Mouse (Mus musculus) limb, embryonic 14.5 days (tissue): ENCODE results near the gene Prss2. TPM values are rescaled to one million over a fixed set of nuclear protein-coding genes. Genes with fewer than 3 reads are reported as not detected.
"Not testable (repeated sequence)": the region's sequence is repeated elsewhere in the genome, so short reads cannot be mapped to it uniquely, and the experiment has no call there.

Source experiments
- ATAC-seq: fragments of 200-750 bp; cut with Nextera tagmentation; 2 replicates; pipeline ENCODE4 v1.8.0; 2017; ENCODE audit warnings: low read depth, moderate number of reproducible peaks, moderate TSS enrichment; ENCODE audit not compliant: low FRiP score
- DNase-seq: peaks from one replicate; pipeline ENCODE4 v3.0.0-alpha.2; 2015; ENCODE audit warnings: low spot score
- H3K27ac ChIP-seq: fragments of 300-500 bp; sonication (generic); replicated peaks from 2 replicates; pipeline ENCODE4 v1.5.1; 2014; ENCODE audit warnings: low read depth, mild to moderate bottlenecking, low read length, moderate library complexity, mixed read lengths
- H3K27me3 ChIP-seq: fragments of 300-500 bp; sonication (generic); 2 replicates; pipeline ENCODE4 v1.6.1; 2014; ENCODE audit warnings: low read length, mixed read lengths; ENCODE audit not compliant: control insufficient read depth, insufficient read depth
- H3K36me3 ChIP-seq: fragments of 300-500 bp; sonication (generic); 2 replicates; pipeline ENCODE4 v1.6.1; 2014; ENCODE audit warnings: mild to moderate bottlenecking, low read length, moderate library complexity, mixed read lengths; ENCODE audit not compliant: control insufficient read depth, insufficient read depth
- H3K4me1 ChIP-seq: fragments of 300-500 bp; sonication (generic); 2 replicates; pipeline ENCODE4 v1.6.1; 2014; ENCODE audit warnings: antibody characterized with exemption, low read length, mixed read lengths; ENCODE audit not compliant: control insufficient read depth, insufficient read depth
- H3K4me2 ChIP-seq: fragments of 300-500 bp; sonication (generic); replicated peaks from 2 replicates; pipeline ENCODE4 v1.6.1; 2014; ENCODE audit warnings: low read depth, mild to moderate bottlenecking, low read length, moderate library complexity; ENCODE audit not compliant: severe bottlenecking
- H3K4me3 ChIP-seq: fragments of 300-500 bp; sonication (generic); replicated peaks from 2 replicates; pipeline ENCODE4 v1.5.1; 2014; ENCODE audit warnings: low read length
- H3K9ac ChIP-seq: fragments of 300-500 bp; sonication (generic); 2 replicates; pipeline ENCODE4 v1.6.1; 2014; ENCODE audit warnings: mild to moderate bottlenecking, low read depth, low read length, moderate library complexity; ENCODE audit not compliant: severe bottlenecking
- H3K9me3 ChIP-seq: fragments of 300-500 bp; sonication (generic); 2 replicates; pipeline ENCODE4 v1.6.1; 2016; ENCODE audit warnings: low read length; ENCODE audit not compliant: control insufficient read depth
- POLR2A ChIP-seq: fragments of 200-500 bp; IDR thresholded peaks from 2 replicates; pipeline ENCODE4 v1.8.0; 2012; ENCODE audit warnings: inconsistent platforms, mild to moderate bottlenecking, moderate library complexity, borderline replicate concordance; ENCODE audit not compliant: insufficient read depth, insufficient read length; ENCODE audit errors: extremely low read depth
- WGBS: fragments of 180-500 bp; shearing (Covaris S2); extraction: QIAGEN DNeasy Blood & Tissue Kit; methylation state at CpG from one replicate; pipeline ENCODE4 v1.1.7; 2014; 5-methylcytosine and 5-hydroxymethylcytosine counted together
- polyA plus RNA-seq, 2 experiments: library from polyadenylated mRNA; depleted of rRNA in 1 of 2; stranded (reverse) in 1 of 2; unstranded in 1 of 2; fragments of >200 nt; fragmentation: Nextera tagmentation in 1 of 2; extraction: Ambion mirVana in 1 of 2; gene quantifications; 2 replicates each; pipeline versions ENCODE4 v1.2.1 to v1.2.3; 2012 to 2014

Gene Prss2
- polyA plus RNA-seq, 2 experiments: 0.08 TPM; not detected in 1

DNA sequence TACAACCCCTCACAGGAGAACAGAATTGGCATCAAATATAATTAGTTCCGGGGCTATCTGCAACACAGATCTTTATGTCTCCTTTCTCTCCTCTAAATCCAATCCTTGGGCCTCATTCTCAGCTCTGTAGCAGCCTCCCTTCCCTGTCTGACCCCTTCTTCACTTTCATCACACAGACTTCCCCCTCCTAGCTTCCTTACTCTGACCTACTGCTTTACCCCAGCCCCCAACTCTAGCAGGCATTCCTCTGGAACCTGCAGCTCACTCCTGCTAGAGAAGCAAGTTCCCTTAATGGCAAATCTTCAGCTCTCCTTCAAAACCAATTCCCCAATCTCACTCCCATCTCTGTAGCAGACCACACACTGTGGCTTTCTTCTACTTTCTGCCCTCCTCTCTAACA, 5.8 kb downstream of the Prss2 start:
- WGBS: 65% methylated on average over 1 of the region's 1 CpGs
- DNase-seq (no peak), ATAC-seq (no peak)
- no peaks in the 10 kb centered on the region for H3K36me3 ChIP-seq
- H3K27me3 ChIP-seq: no peaks in the 10 kb centered on the region
- H3K9ac ChIP-seq: no peak overlapping the region
- H3K4me1 ChIP-seq: no peaks in the 10 kb centered on the region
- H3K9me3 ChIP-seq: no peaks in the 10 kb centered on the region
- no peak for TF ChIP-seq POLR2A
- H3K4me2 ChIP-seq: no peak overlapping the region
- H3K4me3 ChIP-seq: no peak overlapping the region
- no peak overlapping the region for H3K27ac ChIP-seq

DNA sequence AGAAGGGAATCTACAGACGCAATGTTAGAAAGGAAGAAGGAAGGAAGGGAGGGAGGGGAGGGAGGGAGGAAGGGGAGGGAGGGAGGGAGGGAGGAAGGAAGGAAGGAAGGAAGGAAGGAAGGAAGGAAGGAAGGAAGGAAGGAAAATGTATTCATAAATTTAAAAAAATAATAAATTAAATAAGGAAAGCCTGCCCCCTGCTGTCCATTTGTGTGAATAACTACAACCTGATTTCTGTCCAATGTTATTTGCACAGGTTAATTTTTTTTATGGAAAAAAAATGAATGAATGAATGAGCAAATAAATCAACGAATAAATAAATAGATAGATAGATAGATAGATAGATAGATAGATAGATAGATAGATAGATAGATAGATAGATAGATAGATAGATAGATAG, 8.4 kb downstream of the Prss2 start:
- H3K27ac ChIP-seq, H3K36me3 ChIP-seq, H3K9me3 ChIP-seq, H3K27me3 ChIP-seq, H3K9ac ChIP-seq, H3K4me2 ChIP-seq, H3K4me1 ChIP-seq, ATAC-seq, H3K4me3 ChIP-seq: not testable (repeated sequence)
- DNase-seq: peak; percentile 14
- 27% methylated on average over 2 of the region's 2 CpGs for WGBS

- no peaks in the 10 kb centered on the region for H3K4me1 ChIP-seq
- H3K36me3 ChIP-seq: no peaks in the 10 kb centered on the region
- H3K27ac ChIP-seq: no peak overlapping the region
- TF ChIP-seq POLR2A: no peak
- no peak overlapping the region for H3K9ac ChIP-seq
- no peak overlapping the region for H3K4me3 ChIP-seq
- H3K27me3 ChIP-seq: no peaks in the 10 kb centered on the region
- H3K9me3 ChIP-seq: no peaks in the 10 kb centered on the region
- no peak for DNase-seq
- H3K4me2 ChIP-seq: no peak overlapping the region
- 76% methylated on average over 4 of the region's 4 CpGs for WGBS
- ATAC-seq: no peak
Observed at GRCm38 (mm10) chr6:41532181-41532580, 10.6 kb downstream of the Prss2 start.

DNA sequence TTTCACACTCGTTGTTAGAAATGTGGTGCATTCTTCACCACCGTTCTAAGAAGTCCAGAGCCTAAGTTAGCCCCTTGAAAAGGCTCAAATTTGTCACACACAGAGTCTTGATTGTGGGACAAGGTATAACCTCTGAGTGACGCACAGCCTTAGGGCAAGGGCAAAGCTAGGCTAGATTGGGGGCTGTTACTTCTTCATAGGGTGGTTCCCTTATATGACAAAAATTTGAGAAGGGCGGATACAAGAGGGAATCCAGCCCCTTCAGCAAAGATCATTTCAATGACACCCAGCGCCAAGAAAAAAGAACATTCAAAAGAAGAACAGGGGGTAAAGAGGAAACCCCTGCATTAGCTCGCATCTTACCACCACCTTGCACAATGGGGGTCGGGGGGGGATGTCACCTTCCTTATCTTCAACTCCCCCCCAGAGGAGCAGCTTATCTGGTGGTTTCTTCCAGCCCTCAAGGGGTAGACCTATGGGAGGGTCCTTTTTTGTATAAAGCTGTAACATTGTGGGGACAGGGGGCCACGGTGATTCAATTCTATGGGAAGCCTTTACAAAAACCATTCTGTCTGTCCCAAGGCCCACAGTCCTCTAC, 11.2 kb downstream of the Prss2 start:
- DNase-seq (no peak), ATAC-seq (no peak)
- no peaks in the 10 kb centered on the region for H3K36me3 ChIP-seq
- no peaks in the 10 kb centered on the region for H3K27me3 ChIP-seq
- no peak overlapping the region for H3K4me3 ChIP-seq
- no peak overlapping the region for H3K9ac ChIP-seq
- TF ChIP-seq POLR2A: no peak
- WGBS: 83% methylated on average over 8 of the region's 8 CpGs
- no peaks in the 10 kb centered on the region for H3K4me1 ChIP-seq
- H3K27ac ChIP-seq: no peak overlapping the region
- H3K9me3 ChIP-seq: no peaks in the 10 kb centered on the region
- no peak overlapping the region for H3K4me2 ChIP-seq

GRCm38 (mm10) chr6:41537376-41537775, 15.8 kb downstream of the Prss2 start:
- H3K4me1 ChIP-seq: no peaks in the 10 kb centered on the region
- ATAC-seq (no peak), DNase-seq (no peak)
- no peaks in the 10 kb centered on the region for H3K36me3 ChIP-seq
- H3K9ac ChIP-seq: no peak overlapping the region
- no peak overlapping the region for H3K4me3 ChIP-seq
- TF ChIP-seq POLR2A: no peak
- 93% methylated on average over 1 of the region's 1 CpGs for WGBS
- no peak overlapping the region for H3K27ac ChIP-seq
- H3K27me3 ChIP-seq: no peaks in the 10 kb centered on the region
- no peak overlapping the region for H3K4me2 ChIP-seq
- no peaks in the 10 kb centered on the region for H3K9me3 ChIP-seq

DNA sequence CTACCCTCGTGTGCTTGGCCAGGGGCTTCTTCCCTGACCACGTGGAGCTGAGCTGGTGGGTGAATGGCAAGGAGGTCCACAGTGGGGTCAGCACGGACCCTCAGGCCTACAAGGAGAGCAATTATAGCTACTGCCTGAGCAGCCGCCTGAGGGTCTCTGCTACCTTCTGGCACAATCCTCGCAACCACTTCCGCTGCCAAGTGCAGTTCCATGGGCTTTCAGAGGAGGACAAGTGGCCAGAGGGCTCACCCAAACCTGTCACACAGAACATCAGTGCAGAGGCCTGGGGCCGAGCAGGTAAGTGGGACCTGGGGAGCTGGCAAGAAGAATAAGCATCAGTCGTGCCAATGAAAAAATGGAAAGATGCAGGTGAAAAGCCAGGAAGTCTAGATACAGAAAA, 16.7 kb downstream of the Prss2 start:
- 86% methylated on average over 5 of the region's 8 CpGs for WGBS
- not testable (repeated sequence) for H3K27ac ChIP-seq, DNase-seq, H3K4me3 ChIP-seq, H3K36me3 ChIP-seq, H3K27me3 ChIP-seq, H3K9ac ChIP-seq, ATAC-seq, H3K4me1 ChIP-seq, H3K9me3 ChIP-seq, H3K4me2 ChIP-seq
